Mouse (Mus musculus) limb, embryonic 11.5 days (tissue): Measurements from ENCODE around the gene Hist1h3h. TPM values are rescaled to one million over a fixed set of nuclear protein-coding genes. Genes with fewer than 3 reads are reported as not detected.
A peak's percentile ranks its signal among the peaks of the same experiment; 100 is the strongest.
"Not testable (repeated sequence)": the region's sequence is repeated elsewhere in the genome, so short reads cannot be mapped to it uniquely, and the experiment has no call there.

Source experiments
- ATAC-seq: fragments of 200-750 bp; cut with Nextera tagmentation; 2 replicates; pipeline ENCODE4 v1.8.0; 2017; ENCODE audit warnings: low read depth; ENCODE audit not compliant: insufficient number of reproducible peaks, low FRiP score, low TSS enrichment
- DNase-seq: peaks from one replicate; pipeline ENCODE4 v3.0.0-alpha.2; 2015; ENCODE audit warnings: low spot score
- H3K27ac ChIP-seq: fragments of 300-500 bp; sonication (generic); replicated peaks from 2 replicates; pipeline ENCODE4 v1.5.1; 2014; ENCODE audit warnings: low read depth, mild to moderate bottlenecking, low read length
- H3K27me3 ChIP-seq: fragments of 300-500 bp; sonication (generic); 2 replicates; pipeline ENCODE4 v1.6.1; 2014; ENCODE audit warnings: mild to moderate bottlenecking, low read length, mixed read lengths; ENCODE audit not compliant: control insufficient read depth, insufficient read depth
- H3K36me3 ChIP-seq: fragments of 300-500 bp; sonication (generic); 2 replicates; pipeline ENCODE4 v1.6.1; 2014; ENCODE audit warnings: mild to moderate bottlenecking, low read length, moderate library complexity, mixed read lengths; ENCODE audit not compliant: control insufficient read depth, insufficient read depth
- H3K4me1 ChIP-seq: fragments of 300-500 bp; sonication (generic); 2 replicates; pipeline ENCODE4 v1.6.1; 2014; ENCODE audit warnings: low read length, mixed read lengths; ENCODE audit not compliant: control insufficient read depth, insufficient read depth
- H3K4me2 ChIP-seq: fragments of 300-500 bp; sonication (generic); 2 replicates; pipeline ENCODE4 v1.6.1; 2014; ENCODE audit warnings: low read depth, mild to moderate bottlenecking, moderate library complexity; ENCODE audit not compliant: severe bottlenecking
- H3K4me3 ChIP-seq: fragments of 300-500 bp; sonication (generic); 2 replicates; pipeline ENCODE4 v1.5.1; 2014; ENCODE audit warnings: low read depth, low read length
- H3K9ac ChIP-seq: fragments of 300-500 bp; sonication (generic); 2 replicates; pipeline ENCODE4 v1.6.1; 2014; ENCODE audit warnings: mild to moderate bottlenecking, low read length
- H3K9me3 ChIP-seq: fragments of 300-500 bp; sonication (generic); 2 replicates; pipeline ENCODE4 v1.6.1; 2016; ENCODE audit warnings: low read length; ENCODE audit not compliant: control insufficient read depth
- WGBS: fragments of 180-500 bp; shearing (Covaris S2); extraction: QIAGEN DNeasy Blood & Tissue Kit; methylation state at CpG from one replicate; pipeline ENCODE4 v1.1.7; 2014; 5-methylcytosine and 5-hydroxymethylcytosine counted together
- polyA plus RNA-seq: library from polyadenylated mRNA; unstranded; fragments of >200 nt; fragmentation: Nextera tagmentation; extraction: Ambion mirVana; gene quantifications from 2 replicates; pipeline ENCODE4 v1.2.1, GENCODE M21; 2014

Hist1h3h gene
- polyA plus RNA-seq, 1 experiment from 2014 or later: 15.5 TPM

- no peak overlapping the region for H3K9ac ChIP-seq
- no peaks in the 10 kb centered on the region for H3K27me3 ChIP-seq
Observed at GRCm38 (mm10) chr13:21722993-21723836, 5.8 kb downstream of the Hist1h3h start.

GRCm38 (mm10) chr13:21727948-21728572, 10.6 kb downstream of the Hist1h3h start:
- H3K4me1 ChIP-seq: no peaks in the 10 kb centered on the region
- H3K4me3 ChIP-seq: no peak overlapping the region
- no peaks in the 10 kb centered on the region for H3K27me3 ChIP-seq
- no peaks in the 10 kb centered on the region for H3K9me3 ChIP-seq
- H3K9ac ChIP-seq: no peak overlapping the region
- 19% methylated on average over 11 of the region's 11 CpGs for WGBS
- DNase-seq (no peak), ATAC-seq (no peak)
- no peaks in the 10 kb centered on the region for H3K36me3 ChIP-seq
- H3K4me2 ChIP-seq: no peak overlapping the region
- H3K27ac ChIP-seq: no peak overlapping the region

More at GRCm38 (mm10) chr13:21722993-21723836, 5.8 kb downstream of the Hist1h3h start:
- H3K9me3 ChIP-seq: no peaks in the 10 kb centered on the region
- 0 out of 2 replicates have a peak, but pooled peaks cover 4% of the 10 kb centered on the region for H3K4me1 ChIP-seq
- no peaks in the 10 kb centered on the region for H3K36me3 ChIP-seq
- ATAC-seq (no peak), DNase-seq (peak; percentile 60)
- WGBS: 37% methylated on average over 5 of the region's 5 CpGs
- no peak overlapping the region for H3K4me3 ChIP-seq
- peak overlapping the region; percentile 65; the same call in 1 of the 2 replicates for H3K27ac ChIP-seq
- peak overlapping the region; percentile 40; the same call in 1 of the 2 replicates for H3K4me2 ChIP-seq

GRCm38 (mm10) chr13:21729544-21729943, 12.1 kb downstream of the Hist1h3h start:
- Histone ChIP-seq H3K9me3 (no peaks in the 10 kb centered on the region), H3K27ac (no peak overlapping the region), H3K4me3 (no peak overlapping the region), H3K36me3 (no peaks in the 10 kb centered on the region), H3K9ac (no peak overlapping the region), H3K4me2 (no peak overlapping the region), H3K4me1 (no peaks in the 10 kb centered on the region), H3K27me3 (no peaks in the 10 kb centered on the region)
- ATAC-seq (no peak), DNase-seq (no peak)
- WGBS: 47% methylated on average over 1 of the region's 1 CpGs

GRCm38 (mm10) chr13:21733466-21733865, 16.0 kb downstream of the Hist1h3h start:
- Histone ChIP-seq H3K4me3 (no peak overlapping the region), H3K4me2 (no peak overlapping the region), H3K27me3 (no peaks in the 10 kb centered on the region), H3K4me1 (no peaks in the 10 kb centered on the region), H3K9ac (peak overlapping the region; percentile 90), H3K27ac (peak overlapping the region; percentile 98), H3K36me3 (no peaks in the 10 kb centered on the region), H3K9me3 (no peaks in the 10 kb centered on the region)
- DNase-seq (peak; percentile 64), ATAC-seq (peak; percentile 26)
- 70% methylated on average over 5 of the region's 5 CpGs for WGBS

GRCm38 (mm10) chr13:21734010-21734905, 16.8 kb downstream of the Hist1h3h start:
- ATAC-seq: peak; percentile 77
- peak overlapping the region; percentile 98 for H3K27ac ChIP-seq
- peak overlapping the region; percentile 38 for H3K4me3 ChIP-seq
- H3K9me3 ChIP-seq: no peaks in the 10 kb centered on the region
- DNase-seq: peak; percentile 87
- WGBS: under 1% methylated on average over 21 of the region's 21 CpGs
- H3K4me2 ChIP-seq: peak overlapping the region; percentile 52
- no peaks in the 10 kb centered on the region for H3K27me3 ChIP-seq
- H3K9ac ChIP-seq: peak overlapping the region; percentile 90
- no peaks in the 10 kb centered on the region for H3K4me1 ChIP-seq
- H3K36me3 ChIP-seq: no peaks in the 10 kb centered on the region

- not testable (repeated sequence) for H3K27me3 ChIP-seq, H3K36me3 ChIP-seq, H3K4me1 ChIP-seq, H3K9me3 ChIP-seq
- Histone ChIP-seq H3K4me2 (peak within 1 kb of the TSS; percentile 52), H3K9ac (peak within 1 kb of the TSS; percentile 90), H3K27ac (peak within 1 kb of the TSS; percentile 98), H3K4me3 (peak within 1 kb of the TSS; percentile 38)
- under 1% methylated on average over 43 of the region's 56 CpGs for WGBS
- DNase-seq (peak; percentile 99), ATAC-seq (peak; percentile 92)
Observed at GRCm38 (mm10) chr13:21734906-21735767, 17.7 kb downstream of the Hist1h3h start, which contains the start of gene Hist1h4j. Gene Hist1h4j (plus strand): TSS chr13:21735064.

GRCm38 (mm10) chr13:21745006-21745405, 27.5 kb downstream of the Hist1h3h start:
- no peak for ATAC-seq
- H3K27me3 ChIP-seq: no peaks in the 10 kb centered on the region
- H3K9me3 ChIP-seq: no peaks in the 10 kb centered on the region
- no peak for DNase-seq
- H3K36me3 ChIP-seq: no peaks in the 10 kb centered on the region
- H3K4me2 ChIP-seq: no peak overlapping the region
- no peaks in the 10 kb centered on the region for H3K4me1 ChIP-seq
- H3K27ac ChIP-seq: no peak overlapping the region
- H3K4me3 ChIP-seq: no peak overlapping the region
- no peak overlapping the region for H3K9ac ChIP-seq
- WGBS: 87% methylated on average over 1 of the region's 1 CpGs
